Mouse (Mus musculus) limb, embryonic 15.5 days (tissue): ENCODE data around the gene Olfm2. TPM values are rescaled to one million over a fixed set of nuclear protein-coding genes. Genes with fewer than 3 reads are reported as not detected.
A peak's percentile ranks its signal among the peaks of the same experiment; 100 is the strongest.

Source experiments
- ATAC-seq: fragments of 200-750 bp; cut with Nextera tagmentation; 2 replicates; pipeline ENCODE4 v1.8.0; 2017; ENCODE audit warnings: low read depth, moderate TSS enrichment; ENCODE audit not compliant: insufficient number of reproducible peaks, low FRiP score, low TSS enrichment
- H3K27ac ChIP-seq: fragments of 300-500 bp; sonication (generic); 2 replicates; pipeline ENCODE4 v1.5.1; 2015; ENCODE audit warnings: moderate library complexity, mild to moderate bottlenecking, inconsistent platforms
- H3K27me3 ChIP-seq: fragments of 300-500 bp; sonication (generic); 2 replicates; pipeline ENCODE4 v1.6.1; 2015; ENCODE audit warnings: inconsistent platforms
- H3K36me3 ChIP-seq: fragments of 300-500 bp; sonication (generic); 2 replicates; pipeline ENCODE4 v1.6.1; 2015; ENCODE audit warnings: inconsistent platforms
- H3K4me1 ChIP-seq: fragments of 300-500 bp; sonication (generic); 2 replicates; pipeline ENCODE4 v1.6.1; 2015; ENCODE audit warnings: inconsistent platforms
- H3K4me2 ChIP-seq: fragments of 300-500 bp; sonication (generic); 2 replicates; pipeline ENCODE4 v1.6.1; 2015; ENCODE audit warnings: mild to moderate bottlenecking, inconsistent platforms
- H3K4me3 ChIP-seq: fragments of 300-500 bp; sonication (generic); 2 replicates; pipeline ENCODE4 v1.5.1; 2015; ENCODE audit warnings: mild to moderate bottlenecking, inconsistent platforms
- H3K9ac ChIP-seq: fragments of 300-500 bp; sonication (generic); 2 replicates; pipeline ENCODE4 v1.6.1; 2015; ENCODE audit warnings: inconsistent platforms
- H3K9me3 ChIP-seq: fragments of 300-500 bp; sonication (generic); 2 replicates; pipeline ENCODE4 v1.6.1; 2016; ENCODE audit warnings: inconsistent platforms
- WGBS: fragments of 180-500 bp; shearing (Covaris S2); methylation state at CpG from one replicate; pipeline ENCODE4 v1.1.7; 2015; 5-methylcytosine and 5-hydroxymethylcytosine counted together
- polyA plus RNA-seq: library from polyadenylated mRNA; unstranded; fragments of >200 nt; fragmentation: Nextera tagmentation; extraction: Ambion mirVana; gene quantifications from 2 replicates; pipeline ENCODE4 v1.2.1, GENCODE M21; 2015

Olfm2 gene
- polyA plus RNA-seq = 9.3 and 9.7 TPM in 2 replicates

- no peak within 1 kb of the TSS for H3K27ac ChIP-seq
- H3K27me3 ChIP-seq = peaks cover 66% of the 10 kb centered on the region
- WGBS = under 1% methylated on average over 32 of the region's 50 CpGs
- peak within 1 kb of the TSS; percentile 85 for H3K4me2 ChIP-seq
- no peaks in the 10 kb centered on the region for H3K9me3 ChIP-seq
- H3K4me1 ChIP-seq = peaks cover 15% of the 10 kb centered on the region
- 0 out of 2 replicates have a peak, but pooled peaks have one; percentile 26 for ATAC-seq
- 0 out of 2 replicates have a peak within 1 kb of the TSS, but pooled peaks have one; percentile 17 for H3K9ac ChIP-seq
- H3K36me3 ChIP-seq = no peaks in the 10 kb centered on the region
- H3K4me3 ChIP-seq = peak within 1 kb of the TSS; percentile 45
These were observed at the start of gene Olfm2 for GRCm38 (mm10) chr9:20746017-20746660. Gene Olfm2, minus strand, starts transcription at chr9:20746349.

GRCm38 (mm10) chr9:20794108-20794806 is 48.1 kb upstream of the Olfm2 start:
- Histone ChIP-seq H3K36me3 (no peaks in the 10 kb centered on the region), H3K4me1 (peaks cover 21% of the 10 kb centered on the region), H3K4me2 (no peak overlapping the region), H3K27me3 (0 out of 2 replicates have a peak, but pooled peaks cover 3% of the 10 kb centered on the region), H3K27ac (peak overlapping the region; percentile 71), H3K9me3 (no peaks in the 10 kb centered on the region), H3K9ac (no peak overlapping the region), H3K4me3 (no peak overlapping the region)
- WGBS = 30% methylated on average over 7 of the region's 7 CpGs
- ATAC-seq = peak; percentile 64

- Histone ChIP-seq H3K27me3 (0 out of 2 replicates have a peak, but pooled peaks cover 3% of the 10 kb centered on the region), H3K27ac (peak overlapping the region; percentile 57), H3K9me3 (no peaks in the 10 kb centered on the region), H3K4me3 (no peak overlapping the region), H3K9ac (no peak overlapping the region), H3K36me3 (no peaks in the 10 kb centered on the region), H3K4me2 (no peak overlapping the region), H3K4me1 (peaks cover 21% of the 10 kb centered on the region)
- no peak for ATAC-seq
- 45% methylated on average over 3 of the region's 3 CpGs for WGBS
These were observed 44.2 kb upstream of the Olfm2 start for GRCm38 (mm10) chr9:20790345-20790744.

- no peaks in the 10 kb centered on the region for H3K36me3 ChIP-seq
- ATAC-seq = no peak
- 0 out of 2 replicates have a peak, but pooled peaks cover 3% of the 10 kb centered on the region for H3K27me3 ChIP-seq
- 72% methylated on average over 3 of the region's 4 CpGs for WGBS
- no peak overlapping the region for H3K9ac ChIP-seq
- no peak overlapping the region for H3K4me3 ChIP-seq
- no peak overlapping the region for H3K4me2 ChIP-seq
- peaks cover 21% of the 10 kb centered on the region for H3K4me1 ChIP-seq
- peak overlapping the region; percentile 57 for H3K27ac ChIP-seq
- no peaks in the 10 kb centered on the region for H3K9me3 ChIP-seq
These were observed 43.5 kb upstream of the Olfm2 start for GRCm38 (mm10) chr9:20789651-20790050.

- WGBS = 71% methylated on average over 8 of the region's 8 CpGs
- no peaks in the 10 kb centered on the region for H3K9me3 ChIP-seq
- H3K36me3 ChIP-seq = no peaks in the 10 kb centered on the region
- peaks cover 7% of the 10 kb centered on the region; the same call in 1 of the 2 replicates for H3K4me1 ChIP-seq
- no peak for ATAC-seq
- H3K27me3 ChIP-seq = 0 out of 2 replicates have a peak, but pooled peaks cover 3% of the 10 kb centered on the region
- no peak overlapping the region for H3K9ac ChIP-seq
- no peak overlapping the region for H3K4me3 ChIP-seq
- H3K4me2 ChIP-seq = no peak overlapping the region
- H3K27ac ChIP-seq = no peak overlapping the region
These were observed 41.8 kb upstream of the Olfm2 start for GRCm38 (mm10) chr9:20787992-20788391.

GRCm38 (mm10) chr9:20785055-20785454 is 38.9 kb upstream of the Olfm2 start:
- no peak overlapping the region for H3K27ac ChIP-seq
- H3K36me3 ChIP-seq = no peaks in the 10 kb centered on the region
- ATAC-seq = 0 out of 2 replicates have a peak, but pooled peaks have one; percentile 30
- WGBS = 71% methylated on average over 6 of the region's 6 CpGs
- no peaks in the 10 kb centered on the region for H3K9me3 ChIP-seq
- H3K4me2 ChIP-seq = no peak overlapping the region
- no peaks in the 10 kb centered on the region for H3K27me3 ChIP-seq
- H3K9ac ChIP-seq = no peak overlapping the region
- H3K4me3 ChIP-seq = no peak overlapping the region
- peaks cover 3% of the 10 kb centered on the region; the same call in 1 of the 2 replicates for H3K4me1 ChIP-seq

GRCm38 (mm10) chr9:20781286-20781685 is 35.1 kb upstream of the Olfm2 start:
- H3K4me3 ChIP-seq = no peak overlapping the region
- 84% methylated on average over 3 of the region's 3 CpGs for WGBS
- H3K4me2 ChIP-seq = no peak overlapping the region
- no peak overlapping the region for H3K9ac ChIP-seq
- H3K4me1 ChIP-seq = no peaks in the 10 kb centered on the region
- ATAC-seq = no peak
- no peaks in the 10 kb centered on the region for H3K36me3 ChIP-seq
- H3K27ac ChIP-seq = no peak overlapping the region
- no peaks in the 10 kb centered on the region for H3K9me3 ChIP-seq
- H3K27me3 ChIP-seq = no peaks in the 10 kb centered on the region

- ATAC-seq = no peak
- no peak overlapping the region for H3K27ac ChIP-seq
- H3K4me2 ChIP-seq = no peak overlapping the region
- peaks cover 7% of the 10 kb centered on the region for H3K4me1 ChIP-seq
- no peak overlapping the region for H3K4me3 ChIP-seq
- no peaks in the 10 kb centered on the region for H3K9me3 ChIP-seq
- no peak overlapping the region for H3K9ac ChIP-seq
- 57% methylated on average over 2 of the region's 2 CpGs for WGBS
- no peaks in the 10 kb centered on the region for H3K36me3 ChIP-seq
- no peaks in the 10 kb centered on the region for H3K27me3 ChIP-seq
These were observed 19.1 kb upstream of the Olfm2 start for GRCm38 (mm10) chr9:20765274-20765673.

- H3K36me3 ChIP-seq = no peaks in the 10 kb centered on the region
- H3K4me1 ChIP-seq = peaks cover 7% of the 10 kb centered on the region
- H3K9me3 ChIP-seq = no peaks in the 10 kb centered on the region
- no peak overlapping the region for H3K27ac ChIP-seq
- no peak for ATAC-seq
- H3K27me3 ChIP-seq = no peaks in the 10 kb centered on the region
- no peak overlapping the region for H3K9ac ChIP-seq
- no peak overlapping the region for H3K4me2 ChIP-seq
- 76% methylated on average over 1 of the region's 1 CpGs for WGBS
- no peak overlapping the region for H3K4me3 ChIP-seq
These were observed 16.9 kb upstream of the Olfm2 start for GRCm38 (mm10) chr9:20763099-20763498.

GRCm38 (mm10) chr9:20762197-20762961 is 16.2 kb upstream of the Olfm2 start:
- ATAC-seq = no peak
- Histone ChIP-seq H3K27me3 (no peaks in the 10 kb centered on the region), H3K4me2 (no peak overlapping the region), H3K27ac (no peak overlapping the region), H3K9ac (no peak overlapping the region), H3K9me3 (no peaks in the 10 kb centered on the region), H3K36me3 (no peaks in the 10 kb centered on the region), H3K4me3 (no peak overlapping the region), H3K4me1 (peaks cover 7% of the 10 kb centered on the region)
- 43% methylated on average over 7 of the region's 7 CpGs for WGBS

- Histone ChIP-seq H3K4me3 (no peak overlapping the region), H3K27me3 (no peaks in the 10 kb centered on the region), H3K4me2 (no peak overlapping the region), H3K4me1 (peaks cover 7% of the 10 kb centered on the region), H3K9ac (no peak overlapping the region), H3K27ac (no peak overlapping the region), H3K9me3 (no peaks in the 10 kb centered on the region), H3K36me3 (no peaks in the 10 kb centered on the region)
- 64% methylated on average over 3 of the region's 3 CpGs for WGBS
- ATAC-seq = no peak
These were observed 15.2 kb upstream of the Olfm2 start for GRCm38 (mm10) chr9:20761388-20761787.
